Mouse (Mus musculus): ENCODE data around the gene Commd7. TPM values are rescaled to one million over a fixed set of nuclear protein-coding genes. Genes with fewer than 3 reads are reported as not detected.

The Commd7 gene
- total and polyA plus RNA-seq, 2 experiments from 2014 or later, result 10.5 to 45.5 TPM

- Histone ChIP-seq H3K4me3 (ENCODE audit: low read depth, low read length) (no peak overlapping the region), H3K4me1 (ENCODE audit: control insufficient read depth, insufficient read depth) (no peaks in the 10 kb centered on the region), H3K36me3 (replicated peaks; ENCODE audit: control insufficient read depth, insufficient read depth, low read length) (no peaks in the 10 kb centered on the region), H3K9me3 (replicated peaks; ENCODE audit: control insufficient read depth, low read length) (no peaks in the 10 kb centered on the region), H3K27ac (ENCODE audit: low read depth) (no peak overlapping the region), H3K27me3 (ENCODE audit: control insufficient read depth, insufficient read depth, low read length) (no peaks in the 10 kb centered on the region), H3K4me2 (ENCODE audit: low read depth, low read length) (no peak overlapping the region), H3K9ac (replicated peaks; ENCODE audit: low read depth, low read length) (no peak overlapping the region)
- ATAC-seq (ENCODE audit: insufficient read depth, low read depth), result no peak
- WGBS, result 70% methylated on average over 3 of the region's 3 CpGs
- DNase-seq (ENCODE audit: low spot score), result no peak
- no peak for TF ChIP-seq CTCF (IDR thresholded peaks at IDR 0.05; ENCODE audit: low read depth)
- TF ChIP-seq EP300 (IDR thresholded peaks at IDR 0.05; ENCODE audit: low read depth), result no peak
Measured at GRCm38 (mm10) chr2:153651681-153652080, 19.1 kb upstream of the Commd7 start.

- DNase-seq (ENCODE audit: low spot score) (no peak), ATAC-seq (ENCODE audit: insufficient read depth, low read depth) (0 out of 2 replicates have a peak, but pooled peaks have one; percentile 3)
- Histone ChIP-seq H3K27ac (ENCODE audit: low read depth) (no peak overlapping the region), H3K4me1 (ENCODE audit: control insufficient read depth, insufficient read depth) (no peaks in the 10 kb centered on the region), H3K9me3 (replicated peaks; ENCODE audit: control insufficient read depth, low read length) (no peaks in the 10 kb centered on the region), H3K36me3 (replicated peaks; ENCODE audit: control insufficient read depth, insufficient read depth, low read length) (no peaks in the 10 kb centered on the region), H3K9ac (replicated peaks; ENCODE audit: low read depth, low read length) (peak overlapping the region; percentile 78), H3K4me2 (ENCODE audit: low read depth, low read length) (peak overlapping the region; percentile 97), H3K4me3 (ENCODE audit: low read depth, low read length) (peak overlapping the region; percentile 76), H3K27me3 (ENCODE audit: control insufficient read depth, insufficient read depth, low read length) (no peaks in the 10 kb centered on the region)
- 8% methylated on average over 28 of the region's 28 CpGs for WGBS
- TF ChIP-seq EP300 (IDR thresholded peaks at IDR 0.05; ENCODE audit: low read depth), result no peak
- TF ChIP-seq CTCF (IDR thresholded peaks at IDR 0.05; ENCODE audit: low read depth), result no peak
Measured at GRCm38 (mm10) chr2:153650014-153650687, 17.6 kb upstream of the Commd7 start.

GRCm38 (mm10) chr2:153649298-153650013, 16.9 kb upstream of the Commd7 start, which contains the start of gene Dnmt3b:
TSS of gene Dnmt3b (plus strand) at chr2:153649450.
- Histone ChIP-seq H3K9ac (replicated peaks; ENCODE audit: low read depth, low read length) (peak within 1 kb of the TSS; percentile 78), H3K27me3 (ENCODE audit: control insufficient read depth, insufficient read depth, low read length) (no peaks in the 10 kb centered on the region), H3K4me2 (ENCODE audit: low read depth, low read length) (peak within 1 kb of the TSS; percentile 97), H3K27ac (ENCODE audit: low read depth) (no peak within 1 kb of the TSS), H3K36me3 (replicated peaks; ENCODE audit: control insufficient read depth, insufficient read depth, low read length) (no peaks in the 10 kb centered on the region), H3K4me1 (ENCODE audit: control insufficient read depth, insufficient read depth) (no peaks in the 10 kb centered on the region), H3K4me3 (ENCODE audit: low read depth, low read length) (peak within 1 kb of the TSS; percentile 76), H3K9me3 (replicated peaks; ENCODE audit: control insufficient read depth, low read length) (no peaks in the 10 kb centered on the region)
- ATAC-seq (ENCODE audit: insufficient read depth, low read depth) (peak; percentile 90), DNase-seq (ENCODE audit: low spot score) (peak; percentile 36)
- WGBS, result under 1% methylated on average over 69 of the region's 93 CpGs
- TF ChIP-seq EP300 (IDR thresholded peaks at IDR 0.05; ENCODE audit: low read depth) (no peak), CTCF (IDR thresholded peaks at IDR 0.05; ENCODE audit: low read depth) (no peak)

- WGBS, result 23% methylated on average over 14 of the region's 14 CpGs
- H3K4me1 ChIP-seq (ENCODE audit: control insufficient read depth, insufficient read depth), result no peaks in the 10 kb centered on the region
- DNase-seq (ENCODE audit: low spot score), result no peak
- ATAC-seq (ENCODE audit: insufficient read depth, low read depth), result no peak
- H3K4me3 ChIP-seq (ENCODE audit: low read depth, low read length), result peak overlapping the region; percentile 76
- H3K27me3 ChIP-seq (ENCODE audit: control insufficient read depth, insufficient read depth, low read length), result no peaks in the 10 kb centered on the region
- no peak overlapping the region for H3K27ac ChIP-seq (ENCODE audit: low read depth)
- H3K9ac ChIP-seq (replicated peaks; ENCODE audit: low read depth, low read length), result peak overlapping the region; percentile 78
- H3K36me3 ChIP-seq (replicated peaks; ENCODE audit: control insufficient read depth, insufficient read depth, low read length), result no peaks in the 10 kb centered on the region
- no peaks in the 10 kb centered on the region for H3K9me3 ChIP-seq (replicated peaks; ENCODE audit: control insufficient read depth, low read length)
- H3K4me2 ChIP-seq (ENCODE audit: low read depth, low read length), result peak overlapping the region; percentile 97
- TF ChIP-seq EP300 (IDR thresholded peaks at IDR 0.05; ENCODE audit: low read depth) (no peak), CTCF (IDR thresholded peaks at IDR 0.05; ENCODE audit: low read depth) (no peak)
Measured at GRCm38 (mm10) chr2:153648773-153649297, 16.3 kb upstream of the Commd7 start.

- no peak for TF ChIP-seq CTCF (IDR thresholded peaks at IDR 0.05; ENCODE audit: low read depth)
- no peak for TF ChIP-seq EP300 (IDR thresholded peaks at IDR 0.05; ENCODE audit: low read depth)
- WGBS, result 50% methylated on average over 6 of the region's 6 CpGs
- H3K27me3 ChIP-seq (ENCODE audit: control insufficient read depth, insufficient read depth, low read length), result no peaks in the 10 kb centered on the region
- H3K36me3 ChIP-seq (replicated peaks; ENCODE audit: control insufficient read depth, insufficient read depth, low read length), result no peaks in the 10 kb centered on the region
- no peak overlapping the region for H3K9ac ChIP-seq (replicated peaks; ENCODE audit: low read depth, low read length)
- no peak overlapping the region for H3K4me3 ChIP-seq (ENCODE audit: low read depth, low read length)
- H3K27ac ChIP-seq (ENCODE audit: low read depth), result no peak overlapping the region
- DNase-seq (ENCODE audit: low spot score) (no peak), ATAC-seq (ENCODE audit: insufficient read depth, low read depth) (no peak)
- no peak overlapping the region for H3K4me2 ChIP-seq (ENCODE audit: low read depth, low read length)
- H3K9me3 ChIP-seq (replicated peaks; ENCODE audit: control insufficient read depth, low read length), result no peaks in the 10 kb centered on the region
- no peaks in the 10 kb centered on the region for H3K4me1 ChIP-seq (ENCODE audit: control insufficient read depth, insufficient read depth)
Measured at GRCm38 (mm10) chr2:153642999-153643398, 10.4 kb upstream of the Commd7 start.

Measured in heart, postnatal 0 days (tissue).